Mouse (Mus musculus): Measurements from ENCODE around the gene Mgat4a. TPM values are rescaled to one million over a fixed set of nuclear protein-coding genes. Genes with fewer than 3 reads are reported as not detected.

Gene Mgat4a
- polyA plus RNA-seq, 1 experiment from 2014 or later = 7.0 TPM

- ATAC-seq (no peak), DNase-seq (ENCODE audit: low spot score) (no peak)
- H3K9ac ChIP-seq (ENCODE audit: low read length) = no peak overlapping the region
- no peaks in the 10 kb centered on the region for H3K36me3 ChIP-seq (ENCODE audit: control insufficient read depth, insufficient read depth, low read length)
- 85% methylated on average over 2 of the region's 2 CpGs for WGBS
- no peak overlapping the region for H3K27ac ChIP-seq (ENCODE audit: low read depth, low read length)
- no peak overlapping the region for H3K4me3 ChIP-seq (ENCODE audit: low read depth, low read length)
- no peaks in the 10 kb centered on the region for H3K27me3 ChIP-seq (replicated peaks; ENCODE audit: control insufficient read depth, insufficient read depth, low read length)
- no peaks in the 10 kb centered on the region for H3K4me1 ChIP-seq (ENCODE audit: control insufficient read depth, insufficient read depth, low read length)
- no peaks in the 10 kb centered on the region for H3K9me3 ChIP-seq (replicated peaks; ENCODE audit: control insufficient read depth, low read length)
- no peak overlapping the region for H3K4me2 ChIP-seq (ENCODE audit: low read length)
These were observed 25.5 kb upstream of the Mgat4a start for GRCm38 (mm10) chr1:37566344-37566743.

GRCm38 (mm10) chr1:37565396-37565795, 24.6 kb upstream of the Mgat4a start:
- no peak overlapping the region for H3K9ac ChIP-seq (ENCODE audit: low read length)

GRCm38 (mm10) chr1:37561955-37562354, 21.1 kb upstream of the Mgat4a start:
- Histone ChIP-seq H3K9ac (ENCODE audit: low read length) (no peak overlapping the region), H3K4me3 (ENCODE audit: low read depth, low read length) (no peak overlapping the region), H3K4me2 (ENCODE audit: low read length) (no peak overlapping the region), H3K4me1 (ENCODE audit: control insufficient read depth, insufficient read depth, low read length) (no peaks in the 10 kb centered on the region), H3K27me3 (replicated peaks; ENCODE audit: control insufficient read depth, insufficient read depth, low read length) (no peaks in the 10 kb centered on the region), H3K27ac (ENCODE audit: low read depth, low read length) (no peak overlapping the region), H3K36me3 (ENCODE audit: control insufficient read depth, insufficient read depth, low read length) (no peaks in the 10 kb centered on the region), H3K9me3 (replicated peaks; ENCODE audit: control insufficient read depth, low read length) (no peaks in the 10 kb centered on the region)
- ATAC-seq (no peak), DNase-seq (ENCODE audit: low spot score) (no peak)
- WGBS = 93% methylated on average over 3 of the region's 3 CpGs

More at GRCm38 (mm10) chr1:37565396-37565795, 24.6 kb upstream of the Mgat4a start:
- Histone ChIP-seq H3K4me1 (ENCODE audit: control insufficient read depth, insufficient read depth, low read length) (no peaks in the 10 kb centered on the region), H3K4me2 (ENCODE audit: low read length) (no peak overlapping the region), H3K27me3 (replicated peaks; ENCODE audit: control insufficient read depth, insufficient read depth, low read length) (no peaks in the 10 kb centered on the region), H3K9me3 (replicated peaks; ENCODE audit: control insufficient read depth, low read length) (no peaks in the 10 kb centered on the region), H3K4me3 (ENCODE audit: low read depth, low read length) (no peak overlapping the region), H3K36me3 (ENCODE audit: control insufficient read depth, insufficient read depth, low read length) (no peaks in the 10 kb centered on the region), H3K27ac (ENCODE audit: low read depth, low read length) (no peak overlapping the region)
- WGBS = 39% methylated on average over 6 of the region's 6 CpGs
- ATAC-seq = no peak
- DNase-seq (ENCODE audit: low spot score) = no peak

- no peaks in the 10 kb centered on the region for H3K9me3 ChIP-seq (replicated peaks; ENCODE audit: control insufficient read depth, low read length)
- H3K27ac ChIP-seq (ENCODE audit: low read depth, low read length) = no peak overlapping the region
- H3K9ac ChIP-seq (ENCODE audit: low read length) = no peak overlapping the region
- ATAC-seq = no peak
- no peaks in the 10 kb centered on the region for H3K36me3 ChIP-seq (ENCODE audit: control insufficient read depth, insufficient read depth, low read length)
- peak; percentile 4 for DNase-seq (ENCODE audit: low spot score)
- WGBS = 79% methylated on average over 4 of the region's 4 CpGs
- H3K27me3 ChIP-seq (replicated peaks; ENCODE audit: control insufficient read depth, insufficient read depth, low read length) = no peaks in the 10 kb centered on the region
- H3K4me3 ChIP-seq (ENCODE audit: low read depth, low read length) = no peak overlapping the region
- H3K4me2 ChIP-seq (ENCODE audit: low read length) = no peak overlapping the region
- H3K4me1 ChIP-seq (ENCODE audit: control insufficient read depth, insufficient read depth, low read length) = no peaks in the 10 kb centered on the region
These were observed 19.5 kb upstream of the Mgat4a start for GRCm38 (mm10) chr1:37560356-37560755.

- no peaks in the 10 kb centered on the region for H3K4me1 ChIP-seq (ENCODE audit: control insufficient read depth, insufficient read depth, low read length)
- H3K27me3 ChIP-seq (replicated peaks; ENCODE audit: control insufficient read depth, insufficient read depth, low read length) = no peaks in the 10 kb centered on the region
- H3K9me3 ChIP-seq (replicated peaks; ENCODE audit: control insufficient read depth, low read length) = no peaks in the 10 kb centered on the region
- no peak overlapping the region for H3K4me3 ChIP-seq (ENCODE audit: low read depth, low read length)
- ATAC-seq (no peak), DNase-seq (ENCODE audit: low spot score) (no peak)
- WGBS = 87% methylated on average over 7 of the region's 7 CpGs
- no peak overlapping the region for H3K9ac ChIP-seq (ENCODE audit: low read length)
- H3K27ac ChIP-seq (ENCODE audit: low read depth, low read length) = no peak overlapping the region
- H3K4me2 ChIP-seq (ENCODE audit: low read length) = no peak overlapping the region
- H3K36me3 ChIP-seq (ENCODE audit: control insufficient read depth, insufficient read depth, low read length) = no peaks in the 10 kb centered on the region
These were observed 11.2 kb upstream of the Mgat4a start for GRCm38 (mm10) chr1:37551986-37552385.

GRCm38 (mm10) chr1:37549501-37549900, 8.7 kb upstream of the Mgat4a start:
- no peak overlapping the region for H3K9ac ChIP-seq (ENCODE audit: low read length)
- ATAC-seq (no peak), DNase-seq (ENCODE audit: low spot score) (no peak)
- H3K4me1 ChIP-seq (ENCODE audit: control insufficient read depth, insufficient read depth, low read length) = no peaks in the 10 kb centered on the region
- H3K4me2 ChIP-seq (ENCODE audit: low read length) = no peak overlapping the region
- H3K9me3 ChIP-seq (replicated peaks; ENCODE audit: control insufficient read depth, low read length) = no peaks in the 10 kb centered on the region
- H3K4me3 ChIP-seq (ENCODE audit: low read depth, low read length) = no peak overlapping the region
- 87% methylated on average over 8 of the region's 8 CpGs for WGBS
- no peaks in the 10 kb centered on the region for H3K36me3 ChIP-seq (ENCODE audit: control insufficient read depth, insufficient read depth, low read length)
- H3K27ac ChIP-seq (ENCODE audit: low read depth, low read length) = no peak overlapping the region
- no peaks in the 10 kb centered on the region for H3K27me3 ChIP-seq (replicated peaks; ENCODE audit: control insufficient read depth, insufficient read depth, low read length)

- Histone ChIP-seq H3K9ac (ENCODE audit: low read length) (no peak overlapping the region), H3K27me3 (replicated peaks; ENCODE audit: control insufficient read depth, insufficient read depth, low read length) (no peaks in the 10 kb centered on the region), H3K9me3 (replicated peaks; ENCODE audit: control insufficient read depth, low read length) (no peaks in the 10 kb centered on the region), H3K36me3 (ENCODE audit: control insufficient read depth, insufficient read depth, low read length) (no peaks in the 10 kb centered on the region), H3K4me3 (ENCODE audit: low read depth, low read length) (no peak overlapping the region), H3K27ac (ENCODE audit: low read depth, low read length) (no peak overlapping the region), H3K4me2 (ENCODE audit: low read length) (no peak overlapping the region), H3K4me1 (ENCODE audit: control insufficient read depth, insufficient read depth, low read length) (no peaks in the 10 kb centered on the region)
- ATAC-seq = no peak
- WGBS = 75% methylated on average over 11 of the region's 11 CpGs
- DNase-seq (ENCODE audit: low spot score) = no peak
These were observed 5.7 kb upstream of the Mgat4a start for GRCm38 (mm10) chr1:37546398-37547051.

GRCm38 (mm10) chr1:37544251-37544650, 3.4 kb upstream of the Mgat4a start:
- H3K27me3 ChIP-seq (replicated peaks; ENCODE audit: control insufficient read depth, insufficient read depth, low read length) = no peaks in the 10 kb centered on the region
- no peak overlapping the region for H3K4me3 ChIP-seq (ENCODE audit: low read depth, low read length)
- H3K4me1 ChIP-seq (ENCODE audit: control insufficient read depth, insufficient read depth, low read length) = 0 out of 2 replicates have a peak, but pooled peaks cover 2% of the 10 kb centered on the region
- no peak for ATAC-seq
- WGBS = 50% methylated on average over 9 of the region's 9 CpGs
- H3K4me2 ChIP-seq (ENCODE audit: low read length) = no peak overlapping the region
- H3K36me3 ChIP-seq (ENCODE audit: control insufficient read depth, insufficient read depth, low read length) = no peaks in the 10 kb centered on the region
- DNase-seq (ENCODE audit: low spot score) = no peak
- H3K9me3 ChIP-seq (replicated peaks; ENCODE audit: control insufficient read depth, low read length) = no peaks in the 10 kb centered on the region
- H3K27ac ChIP-seq (ENCODE audit: low read depth, low read length) = no peak overlapping the region
- no peak overlapping the region for H3K9ac ChIP-seq (ENCODE audit: low read length)

GRCm38 (mm10) chr1:37543057-37543456, 2.2 kb upstream of the Mgat4a start:
- H3K4me1 ChIP-seq (ENCODE audit: control insufficient read depth, insufficient read depth, low read length) = 0 out of 2 replicates have a peak, but pooled peaks cover 2% of the 10 kb centered on the region
- 18% methylated on average over 1 of the region's 1 CpGs for WGBS
- no peak overlapping the region for H3K4me2 ChIP-seq (ENCODE audit: low read length)
- H3K9ac ChIP-seq (ENCODE audit: low read length) = no peak overlapping the region
- H3K27me3 ChIP-seq (replicated peaks; ENCODE audit: control insufficient read depth, insufficient read depth, low read length) = no peaks in the 10 kb centered on the region
- no peak overlapping the region for H3K4me3 ChIP-seq (ENCODE audit: low read depth, low read length)
- ATAC-seq (no peak), DNase-seq (ENCODE audit: low spot score) (no peak)
- no peak overlapping the region for H3K27ac ChIP-seq (ENCODE audit: low read depth, low read length)
- no peaks in the 10 kb centered on the region for H3K36me3 ChIP-seq (ENCODE audit: control insufficient read depth, insufficient read depth, low read length)
- H3K9me3 ChIP-seq (replicated peaks; ENCODE audit: control insufficient read depth, low read length) = no peaks in the 10 kb centered on the region
